Mouse (Mus musculus): ENCODE measurements around the gene Clpx. TPM values are rescaled to one million over a fixed set of nuclear protein-coding genes. Genes with fewer than 3 reads are reported as not detected.
A peak's percentile ranks its signal among the peaks of the same experiment; 100 is the strongest.

Gene Clpx
- total and polyA plus RNA-seq, 3 experiments: 32.4 to 38.8 TPM; not detected in 1

- DNase-seq (ENCODE audit: low read depth, low spot score): no peak
Observed at GRCm38 (mm10) chr9:65356971-65357370, 62.9 kb downstream of the Clpx start.

GRCm38 (mm10) chr9:65358956-65359480, 65.0 kb downstream of the Clpx start:
- no peak for TF ChIP-seq CTCF (IDR thresholded peaks at IDR 0.05 in 2 of 3, conservative IDR thresholded peaks at IDR 0.05 in 1 of 3; ENCODE audit: control insufficient read depth in 1 of 3, insufficient read depth in 1 of 3, low read depth in 2 of 3, low read length in 3 of 3, poor library complexity in 1 of 3, severe bottlenecking in 1 of 3)
- TF ChIP-seq TAL1 (IDR thresholded peaks at IDR 0.05; ENCODE audit: low read length): peak; percentile 61
- TF ChIP-seq MEF2A (IDR thresholded peaks at IDR 0.05; ENCODE audit: extremely low read depth, insufficient replicate concordance, low read depth, low read length, poor library complexity, severe bottlenecking): no peak
- TF ChIP-seq JUND (IDR thresholded peaks at IDR 0.05; ENCODE audit: low read depth, low read length): no peak
- no peaks in the 10 kb centered on the region for H3K27me3 ChIP-seq (ENCODE audit: control insufficient read depth in 1 of 2, insufficient read depth in 2 of 2, low read length in 2 of 2)
- H3K4me1 ChIP-seq (ENCODE audit: control insufficient read depth in 1 of 2, insufficient read depth in 2 of 2, low read length in 2 of 2): no peaks in the 10 kb centered on the region
- no peak overlapping the region for H3K9ac ChIP-seq (ENCODE audit: control insufficient read depth, low read depth, low read length, poor library complexity, severe bottlenecking)
- no peak overlapping the region for H3K4me3 ChIP-seq (ENCODE audit: control insufficient read depth in 1 of 2, insufficient read depth in 1 of 2, low read depth in 2 of 2, low read length in 2 of 2)
- DNase-seq (ENCODE audit: low read depth, low spot score): peak; percentile 16
- H3K27ac ChIP-seq (ENCODE audit: control insufficient read depth, low read depth, low read length): no peak overlapping the region
- H3K79me2 ChIP-seq (ENCODE audit: control insufficient read depth, insufficient read depth, low read length, poor library complexity): 0 out of 2 replicates have a peak, but pooled peaks cover under 1% of the 10 kb centered on the region
- no peaks in the 10 kb centered on the region for H3K9me3 ChIP-seq (replicated peaks; ENCODE audit: insufficient read depth, low read length)
- peaks cover 0 to 5% of the 10 kb centered on the region in 2 experiments; a peak in 2 of 4 replicates for H3K36me3 ChIP-seq (ENCODE audit: control insufficient read depth in 1 of 2, insufficient read depth in 2 of 2, low read length in 2 of 2)

More at GRCm38 (mm10) chr9:65356971-65357370, 62.9 kb downstream of the Clpx start:
- no peaks in the 10 kb centered on the region for H3K9me3 ChIP-seq (replicated peaks; ENCODE audit: insufficient read depth, low read length)
- H3K27me3 ChIP-seq (ENCODE audit: control insufficient read depth in 1 of 2, insufficient read depth in 2 of 2, low read length in 2 of 2): no peaks in the 10 kb centered on the region
- H3K36me3 ChIP-seq (ENCODE audit: control insufficient read depth in 1 of 2, insufficient read depth in 2 of 2, low read length in 2 of 2): peaks cover 0 to 5% of the 10 kb centered on the region in 2 experiments; a peak in 3 of 4 replicates
- no peak overlapping the region for H3K27ac ChIP-seq (ENCODE audit: control insufficient read depth, low read depth, low read length)
- TF ChIP-seq ZKSCAN1 (IDR thresholded peaks at IDR 0.05; ENCODE audit: low read depth, low read length): no peak
- TF ChIP-seq ZMIZ1 (IDR thresholded peaks at IDR 0.05; ENCODE audit: low read depth, low read length): no peak
- no peak overlapping the region for H3K9ac ChIP-seq (ENCODE audit: control insufficient read depth, low read depth, low read length, poor library complexity, severe bottlenecking)
- H3K4me3 ChIP-seq (ENCODE audit: control insufficient read depth in 1 of 2, insufficient read depth in 1 of 2, low read depth in 2 of 2, low read length in 2 of 2): no peak overlapping the region
- H3K79me2 ChIP-seq (ENCODE audit: control insufficient read depth, insufficient read depth, low read length, poor library complexity): peaks cover 10% of the 10 kb centered on the region
- no peaks in the 10 kb centered on the region for H3K4me1 ChIP-seq (ENCODE audit: control insufficient read depth in 1 of 2, insufficient read depth in 2 of 2, low read length in 2 of 2)

GRCm38 (mm10) chr9:65360641-65361448, 66.8 kb downstream of the Clpx start, which contains the start of gene Ubap1l:
TSS of gene Ubap1l (plus strand) at chr9:65361041.
- no peak for TF ChIP-seq RCOR1 (IDR thresholded peaks at IDR 0.05; ENCODE audit: low read depth, low read length)
- no peak for TF ChIP-seq GATA1 (IDR thresholded peaks at IDR 0.05; ENCODE audit: low read depth, low read length)
- TF ChIP-seq MXI1 (IDR thresholded peaks at IDR 0.05; ENCODE audit: low read depth, low read length): no peak
- TF ChIP-seq POLR2A (IDR thresholded peaks at IDR 0.05; ENCODE audit: control insufficient read depth in 1 of 2, insufficient read depth in 1 of 2, low read depth in 1 of 2, low read length in 2 of 2, poor library complexity in 1 of 2): no peak
- no peak for TF ChIP-seq JUND (IDR thresholded peaks at IDR 0.05; ENCODE audit: low read depth, low read length)
- TF ChIP-seq RAD21 (IDR thresholded peaks at IDR 0.05; ENCODE audit: low read depth, low read length): no peak
- no peak for TF ChIP-seq NRF1 (IDR thresholded peaks at IDR 0.05; ENCODE audit: insufficient read depth, low read depth, low read length, poor library complexity, severe bottlenecking)
- TF ChIP-seq MYC (IDR thresholded peaks at IDR 0.05; ENCODE audit: low read depth, low read length): no peak
- no peak for TF ChIP-seq MYB (IDR thresholded peaks at IDR 0.05; ENCODE audit: low read depth, low read length)
- no peak for TF ChIP-seq ZMIZ1 (IDR thresholded peaks at IDR 0.05; ENCODE audit: low read depth, low read length)
- no peak for TF ChIP-seq MAFK (IDR thresholded peaks at IDR 0.05; ENCODE audit: borderline replicate concordance, low read depth, low read length)
- no peak for TF ChIP-seq EP300 (IDR thresholded peaks at IDR 0.05; ENCODE audit: low read depth in 1 of 2, low read length in 2 of 2)
- no peak for TF ChIP-seq E2F4 (IDR thresholded peaks at IDR 0.05; ENCODE audit: borderline replicate concordance, low read depth, low read length)
- TF ChIP-seq TBP (IDR thresholded peaks at IDR 0.05; ENCODE audit: low read depth, low read length): no peak
- no peak for TF ChIP-seq CTCF (IDR thresholded peaks at IDR 0.05 in 2 of 3, conservative IDR thresholded peaks at IDR 0.05 in 1 of 3; ENCODE audit: control insufficient read depth in 1 of 3, insufficient read depth in 1 of 3, low read depth in 2 of 3, low read length in 3 of 3, poor library complexity in 1 of 3, severe bottlenecking in 1 of 3)
- Histone ChIP-seq H3K4me3 (ENCODE audit: control insufficient read depth in 1 of 2, insufficient read depth in 1 of 2, low read depth in 2 of 2, low read length in 2 of 2) (no peak within 1 kb of the TSS), H3K27me3 (ENCODE audit: control insufficient read depth in 1 of 2, insufficient read depth in 2 of 2, low read length in 2 of 2) (no peaks in the 10 kb centered on the region), H3K9ac (ENCODE audit: control insufficient read depth, low read depth, low read length, poor library complexity, severe bottlenecking) (no peak within 1 kb of the TSS), H3K36me3 (ENCODE audit: control insufficient read depth in 1 of 2, insufficient read depth in 2 of 2, low read length in 2 of 2) (peaks cover 0 to 5% of the 10 kb centered on the region in 2 experiments; a peak in 2 of 4 replicates), H3K4me1 (ENCODE audit: control insufficient read depth in 1 of 2, insufficient read depth in 2 of 2, low read length in 2 of 2) (no peaks in the 10 kb centered on the region), H3K9me3 (replicated peaks; ENCODE audit: insufficient read depth, low read length) (no peaks in the 10 kb centered on the region), H3K79me2 (ENCODE audit: control insufficient read depth, insufficient read depth, low read length, poor library complexity) (no peaks in the 10 kb centered on the region), H3K27ac (ENCODE audit: control insufficient read depth, low read depth, low read length) (no peak within 1 kb of the TSS)
- no peak for DNase-seq (ENCODE audit: low read depth, low spot score)
